Mouse (Mus musculus): Measurements from ENCODE around the gene Zfp747.

DNA sequence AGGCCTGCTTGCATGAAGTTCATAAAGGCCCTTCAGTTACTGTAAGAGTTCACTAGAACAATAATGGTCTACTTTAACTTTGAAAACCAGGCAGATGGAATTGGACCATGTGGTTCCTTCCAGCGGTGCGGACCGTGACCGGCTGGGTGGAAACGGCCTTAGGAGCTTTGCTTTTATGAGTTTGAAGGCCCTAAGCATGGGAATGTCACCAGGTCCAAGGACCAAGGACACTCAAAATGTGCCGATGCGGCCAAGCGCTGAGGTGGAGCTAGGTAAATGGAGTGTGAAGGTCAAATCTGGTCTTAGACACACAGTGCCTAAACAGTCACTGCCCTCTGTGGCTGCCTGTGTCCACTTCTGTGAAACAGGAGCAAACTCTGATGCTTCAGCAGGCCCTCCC, 34.5 kb downstream of the Zfp747 start:
- TF ChIP-seq CTCF (IDR thresholded peaks at IDR 0.05; ENCODE audit: extremely low read depth, insufficient read length, insufficient replicate concordance, low read depth, low read length) (no peak), POLR2A (IDR thresholded peaks at IDR 0.05; ENCODE audit: low read depth, low read length) (no peak)
